Mouse (Mus musculus): ENCODE results near the gene Elf2.

DNA sequence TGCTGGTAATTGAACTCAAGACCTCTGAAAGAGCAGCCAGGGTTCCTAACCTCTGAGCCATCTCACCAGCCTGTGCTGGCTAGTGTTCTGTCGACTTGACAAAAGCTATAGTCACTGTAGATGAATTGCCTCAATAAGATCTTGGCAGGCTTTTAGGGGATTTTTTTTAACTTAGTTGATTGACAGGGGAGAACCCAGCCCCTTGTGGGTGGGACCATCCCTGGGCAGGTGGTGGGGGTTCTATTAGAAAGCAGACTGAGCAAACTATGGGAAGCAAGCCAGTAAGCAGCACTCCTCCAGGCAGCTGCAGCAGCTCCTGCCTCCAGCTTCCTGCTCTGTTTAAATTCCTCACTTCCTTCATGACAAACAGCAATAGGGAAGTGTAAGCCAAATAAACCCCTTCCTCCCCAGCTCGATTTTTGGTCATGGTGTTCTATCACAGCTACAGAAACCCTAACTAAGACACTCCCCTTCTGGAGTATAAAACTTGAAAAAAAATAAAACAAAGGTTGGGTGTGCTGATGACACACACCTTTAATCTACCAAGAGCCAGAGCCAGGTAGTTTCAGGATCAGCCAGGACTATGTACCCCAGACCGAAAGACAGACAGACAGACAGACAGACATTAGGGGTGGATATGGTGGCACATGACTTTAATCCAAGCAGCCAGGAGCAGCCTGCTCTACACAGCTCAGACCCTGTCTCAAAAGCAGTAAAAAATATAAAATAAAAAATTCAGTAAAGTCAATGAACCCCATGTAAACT is 13.6 kb downstream of the Elf2 start:
- TF ChIP-seq CTCF (conservative IDR thresholded peaks at IDR 0.05; ENCODE audit: low read length) (no peak), NANOG (IDR thresholded peaks at IDR 0.05; ENCODE audit: borderline replicate concordance, low read length) (no peak), POU5F1 (IDR thresholded peaks at IDR 0.05; ENCODE audit: borderline replicate concordance, low read length) (no peak)

Measured in E14TG2a.4 (cell line).